Mouse (Mus musculus): Measurements from ENCODE around the gene Ddost. TPM values are rescaled to one million over a fixed set of nuclear protein-coding genes. Genes with fewer than 3 reads are reported as not detected.

Ddost gene
- total RNA-seq (2021), result 100 to 1,000 TPM; 165 to 169 TPM
- long read RNA-seq, experiment 1, transcript Ddost-201 (11 exons, 2,120 nt), result major isoform, 357 of 432 reads
- long read RNA-seq, experiment 1, partial matches to known transcripts, result 64 of 432 reads
- long read RNA-seq, experiment 1, other reads (novel, unspliced or antisense), result 11 of 432 reads
- long read RNA-seq, experiment 2, transcript Ddost-201 (11 exons, 2,120 nt), result major isoform, 485 of 551 reads
- long read RNA-seq, experiment 2, partial matches to known transcripts, result 46 of 551 reads
- long read RNA-seq, experiment 2, other reads (novel, unspliced or antisense), result 20 of 551 reads

GRCm38 (mm10) chr4:138304340-138305104 lies at the start of gene Ddost:
Ddost (plus strand) TSS chr4:138304730.
- peak; percentile 86 to 94 for DNase-seq (ENCODE audit: low spot score in 2 of 2)

GRCm38 (mm10) chr4:138257116-138257687 lies 47.3 kb upstream of the Ddost start:
- no peak for DNase-seq (ENCODE audit: low spot score in 2 of 2)

- no peak for DNase-seq (ENCODE audit: low spot score in 2 of 2)
Measured at GRCm38 (mm10) chr4:138258663-138259062, 45.9 kb upstream of the Ddost start.

GRCm38 (mm10) chr4:138259482-138259881 lies 45.0 kb upstream of the Ddost start:
- DNase-seq (ENCODE audit: low spot score in 2 of 2), result no peak

- peak; percentile 78 to 87 for DNase-seq (ENCODE audit: low spot score in 2 of 2)
Measured at GRCm38 (mm10) chr4:138261843-138262681, 42.5 kb upstream of the Ddost start.

GRCm38 (mm10) chr4:138267869-138268268 lies 36.7 kb upstream of the Ddost start:
- no peak for DNase-seq (ENCODE audit: low spot score in 2 of 2)

GRCm38 (mm10) chr4:138272011-138272997 lies 32.2 kb upstream of the Ddost start:
- DNase-seq (ENCODE audit: low spot score in 2 of 2), result no peak

- no peak for DNase-seq (ENCODE audit: low spot score in 2 of 2)
Measured at GRCm38 (mm10) chr4:138278346-138278745, 26.2 kb upstream of the Ddost start.

- peak in 1 of 2 experiments; percentile 64 for DNase-seq (ENCODE audit: low spot score in 2 of 2)
Measured at GRCm38 (mm10) chr4:138282834-138283233, 21.7 kb upstream of the Ddost start.

- no peak for DNase-seq (ENCODE audit: low spot score in 2 of 2)
Measured at GRCm38 (mm10) chr4:138286411-138286810, 18.1 kb upstream of the Ddost start.

GRCm38 (mm10) chr4:138288691-138289090 lies 15.8 kb upstream of the Ddost start:
- no peak for DNase-seq (ENCODE audit: low spot score in 2 of 2)

GRCm38 (mm10) chr4:138292028-138292427 lies 12.5 kb upstream of the Ddost start:
- no peak for DNase-seq (ENCODE audit: low spot score in 2 of 2)

GRCm38 (mm10) chr4:138293261-138293948 lies 11.1 kb upstream of the Ddost start:
- no peak for DNase-seq (ENCODE audit: low spot score in 2 of 2)

- no peak for DNase-seq (ENCODE audit: low spot score in 2 of 2)
Measured at GRCm38 (mm10) chr4:138293949-138294550, 10.5 kb upstream of the Ddost start.

- no peak for DNase-seq (ENCODE audit: low spot score in 2 of 2)
Measured at GRCm38 (mm10) chr4:138301271-138301780, 3.2 kb upstream of the Ddost start.

GRCm38 (mm10) chr4:138303011-138303410 lies 1.5 kb upstream of the Ddost start:
- no peak for DNase-seq (ENCODE audit: low spot score in 2 of 2)

GRCm38 (mm10) chr4:138303742-138304141 lies 788 bp upstream of the Ddost start:
- no peak for DNase-seq (ENCODE audit: low spot score in 2 of 2)

GRCm38 (mm10) chr4:138307025-138307424 lies 2.5 kb downstream of the Ddost start:
- no peak for DNase-seq (ENCODE audit: low spot score in 2 of 2)

GRCm38 (mm10) chr4:138307739-138308138 lies 3.2 kb downstream of the Ddost start:
- DNase-seq (ENCODE audit: low spot score in 2 of 2), result no peak
